Comparison of ENCODE assay signal across 8 mouse cellular contexts in the genomic region with DNA sequence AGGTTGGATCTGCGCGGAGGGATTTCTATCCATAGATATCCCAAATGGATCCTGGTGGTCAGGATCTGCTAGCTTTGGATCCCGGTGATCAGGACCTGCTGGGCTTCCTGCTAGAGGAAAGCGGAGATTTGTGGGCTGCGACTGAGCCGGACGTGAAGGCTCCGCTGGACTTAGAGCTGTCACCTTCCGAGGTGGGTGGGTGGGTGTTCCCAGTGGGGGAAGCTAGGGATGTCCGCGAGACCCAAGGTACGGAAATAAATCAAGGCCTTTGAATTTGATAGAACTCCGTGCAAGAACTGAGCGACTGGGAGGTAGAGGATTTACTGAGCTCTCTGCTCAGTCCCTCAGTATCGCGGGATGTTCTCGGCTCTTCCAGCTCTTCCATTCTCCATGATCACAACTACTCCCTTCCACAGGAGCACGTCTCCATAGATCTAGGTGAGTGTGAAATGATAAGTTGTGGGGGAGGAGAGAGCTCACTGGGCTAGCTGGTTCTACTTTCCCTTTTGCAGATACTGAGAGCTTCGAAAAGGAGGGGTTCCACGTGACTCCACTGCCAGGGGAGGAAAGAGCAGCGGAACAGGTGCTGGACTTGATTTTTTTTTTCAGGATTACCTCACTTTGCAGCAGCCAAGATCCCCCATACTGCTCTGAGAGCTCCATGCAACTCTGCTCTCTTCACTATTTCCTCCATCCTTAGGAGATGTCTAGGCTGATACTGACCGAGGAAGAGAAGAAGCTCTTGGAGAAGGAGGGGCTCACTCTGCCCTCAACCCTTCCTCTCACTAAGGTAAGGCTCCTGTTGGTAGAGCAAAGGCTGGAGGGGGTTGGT. TPM values are rescaled to one million over a fixed set of nuclear protein-coding genes. Genes with fewer than 3 reads are reported as not detected.
DNase-seq lines count a peak whose midpoint lies in the region; ATAC-seq and TF ChIP-seq lines count a peak whose summit lies in the region.

No protein-coding gene starts in this region.

- WGBS in bone marrow, adult 2 months: 1% methylated on average over 22 of the region's 22 CpGs
- 8% methylated on average over 22 of the region's 22 CpGs for WGBS in hindbrain, embryonic 14.5 days
- 8% methylated on average over 22 of the region's 22 CpGs for WGBS in midbrain, embryonic 12.5 days

- DNase-seq in kidney, adult 9 months: peak; percentile 37
- no peak for DNase-seq in kidney, postnatal 4 days
- DNase-seq in hindbrain, embryonic 14.5 days (ENCODE audit: low spot score): no peak
- no peak for DNase-seq in urinary bladder, postnatal 36 days (ENCODE audit: low spot score in 2 of 2)
- DNase-seq in cerebellum, postnatal 25 days: no peak

- peak overlapping the region; percentile 99 for H3K27ac ChIP-seq in bone marrow, adult 2 months (ENCODE audit: control insufficient read depth, insufficient read depth, low read depth, low read length, poor library complexity)
- peak overlapping the region; percentile 96 for H3K27ac ChIP-seq in hindbrain, embryonic 14.5 days
- peak overlapping the region; percentile 98 for H3K27ac ChIP-seq in midbrain, embryonic 12.5 days (replicated peaks)

- no peaks in the 10 kb centered on the region for H3K9me3 ChIP-seq in hindbrain, embryonic 14.5 days (ENCODE audit: control insufficient read depth, low read length)
- H3K9me3 ChIP-seq in midbrain, embryonic 12.5 days: no peaks in the 10 kb centered on the region

- ATAC-seq in hindbrain, embryonic 14.5 days (ENCODE audit: low FRiP score): peak; percentile 16; the same call in 1 of the 2 replicates
- ATAC-seq in midbrain, embryonic 12.5 days (ENCODE audit: low FRiP score, low read depth): peak; percentile 20
- no peak for ATAC-seq in megakaryocyte-erythroid progenitor cell, adult 5-6 weeks (replicated peaks; ENCODE audit: low FRiP score, low TSS enrichment, poor library complexity, severe bottlenecking)

- TF ChIP-seq CTCF in bone marrow, adult 2 months (IDR thresholded peaks at IDR 0.05; ENCODE audit: control insufficient read depth, insufficient read depth, low read length): no peak

- H3K4me2 ChIP-seq in hindbrain, embryonic 14.5 days (replicated peaks): peak overlapping the region; percentile 78
- H3K4me2 ChIP-seq in midbrain, embryonic 12.5 days (replicated peaks): peak overlapping the region; percentile 87

- no peaks in the 10 kb centered on the region for H3K27me3 ChIP-seq in hindbrain, embryonic 14.5 days (ENCODE audit: control insufficient read depth, insufficient read depth, low read length)
- H3K27me3 ChIP-seq in midbrain, embryonic 12.5 days: no peaks in the 10 kb centered on the region

- peaks cover 12% of the 10 kb centered on the region for H3K4me1 ChIP-seq in bone marrow, adult 2 months (ENCODE audit: control insufficient read depth, insufficient read depth, low read length)
- peaks cover 34% of the 10 kb centered on the region for H3K4me1 ChIP-seq in hindbrain, embryonic 14.5 days (replicated peaks; ENCODE audit: control insufficient read depth, insufficient read depth, low read length)
- H3K4me1 ChIP-seq in midbrain, embryonic 12.5 days: peaks cover 48% of the 10 kb centered on the region

- H3K4me3 ChIP-seq in bone marrow, adult 2 months (replicated peaks; ENCODE audit: control insufficient read depth, low read depth, low read length): peak overlapping the region; percentile 97
- H3K4me3 ChIP-seq in hindbrain, embryonic 14.5 days (replicated peaks; ENCODE audit: low read length): peak overlapping the region; percentile 81
- H3K4me3 ChIP-seq in midbrain, embryonic 12.5 days: peak overlapping the region; percentile 92

- peaks cover 48% of the 10 kb centered on the region for H3K36me3 ChIP-seq in hindbrain, embryonic 14.5 days (replicated peaks; ENCODE audit: control insufficient read depth, insufficient read depth)
- H3K36me3 ChIP-seq in midbrain, embryonic 12.5 days: peaks cover 35% of the 10 kb centered on the region

- no peak for TF ChIP-seq POLR2A in bone marrow, adult 2 months (IDR thresholded peaks at IDR 0.05; ENCODE audit: borderline replicate concordance, control insufficient read depth, low read depth, low read length)

- H3K9ac ChIP-seq in hindbrain, embryonic 14.5 days: peak overlapping the region; percentile 87
- peak overlapping the region; percentile 93 for H3K9ac ChIP-seq in midbrain, embryonic 12.5 days (replicated peaks)

RNA-seq across cellular contexts. Expression of gene Tln1, which starts 0.5 kb away (rescaled TPM):
- polyA plus RNA-seq in bone marrow, adult 2 months (2011; ENCODE audit: insufficient read depth, insufficient read length, low replicate concordance, missing spikeins): 394 and 621 TPM in 2 replicates
- 57.5 and 62.8 TPM in 2 replicates for polyA plus RNA-seq in hindbrain, embryonic 14.5 days (2014; fragmentation: Nextera tagmentation; extraction: Ambion mirVana)
- polyA plus RNA-seq in midbrain, embryonic 12.5 days (2016; fragmentation: Nextera tagmentation; extraction: Ambion mirVana): 64.5 and 64.6 TPM in 2 replicates
- total RNA-seq in megakaryocyte-erythroid progenitor cell, adult 5-6 weeks (2014; fragmentation: Nextera tagmentation): 105 and 175 TPM in 2 replicates
- total RNA-seq in megakaryocyte-erythroid progenitor cell, adult 5-6 weeks (2017): 211 and 304 TPM in 2 replicates

RNA-seq across cellular contexts. Expression of gene Creb3, which starts 0.9 kb away (rescaled TPM):
- 10.5 and 20.9 TPM in 2 replicates for polyA plus RNA-seq in bone marrow, adult 2 months (2011; ENCODE audit: insufficient read depth, insufficient read length, low replicate concordance, missing spikeins)
- polyA plus RNA-seq in hindbrain, embryonic 14.5 days (2014; fragmentation: Nextera tagmentation; extraction: Ambion mirVana): 80.0 and 82.3 TPM in 2 replicates
- polyA plus RNA-seq in midbrain, embryonic 12.5 days (2016; fragmentation: Nextera tagmentation; extraction: Ambion mirVana): 48.8 and 64.1 TPM in 2 replicates
- 9.6 and 12.7 TPM in 2 replicates for total RNA-seq in megakaryocyte-erythroid progenitor cell, adult 5-6 weeks (2014; fragmentation: Nextera tagmentation)
- 19.4 and 42.2 TPM in 2 replicates for total RNA-seq in megakaryocyte-erythroid progenitor cell, adult 5-6 weeks (2017)

RNA-seq across cellular contexts. Expression of gene Rgp1, which starts 15.5 kb away (rescaled TPM):
- 20.1 and 43.5 TPM in 2 replicates for polyA plus RNA-seq in bone marrow, adult 2 months (2011; ENCODE audit: insufficient read depth, insufficient read length, low replicate concordance, missing spikeins)
- polyA plus RNA-seq in hindbrain, embryonic 14.5 days (2014; fragmentation: Nextera tagmentation; extraction: Ambion mirVana): 21.7 and 25.2 TPM in 2 replicates
- polyA plus RNA-seq in midbrain, embryonic 12.5 days (2016; fragmentation: Nextera tagmentation; extraction: Ambion mirVana): 31.8 and 37.2 TPM in 2 replicates
- 28.7 and 30.4 TPM in 2 replicates for total RNA-seq in megakaryocyte-erythroid progenitor cell, adult 5-6 weeks (2014; fragmentation: Nextera tagmentation)
- total RNA-seq in megakaryocyte-erythroid progenitor cell, adult 5-6 weeks (2017): 6.7 and 8.3 TPM in 2 replicates

RNA-seq across cellular contexts. Expression of gene Gba2, which starts 15.7 kb away (rescaled TPM):
- 16.5 and 29.8 TPM in 2 replicates for polyA plus RNA-seq in bone marrow, adult 2 months (2011; ENCODE audit: insufficient read depth, insufficient read length, low replicate concordance, missing spikeins)
- 44.5 and 49.7 TPM in 2 replicates for polyA plus RNA-seq in hindbrain, embryonic 14.5 days (2014; fragmentation: Nextera tagmentation; extraction: Ambion mirVana)
- polyA plus RNA-seq in midbrain, embryonic 12.5 days (2016; fragmentation: Nextera tagmentation; extraction: Ambion mirVana): 49.2 and 52.6 TPM in 2 replicates
- total RNA-seq in megakaryocyte-erythroid progenitor cell, adult 5-6 weeks (2014; fragmentation: Nextera tagmentation): 19.7 and 22.9 TPM in 2 replicates
- 6.1 and 12.0 TPM in 2 replicates for total RNA-seq in megakaryocyte-erythroid progenitor cell, adult 5-6 weeks (2017)

RNA-seq across cellular contexts. Expression of gene Msmp, which starts 21.3 kb away (rescaled TPM):
- not detected in 2 replicates for polyA plus RNA-seq in bone marrow, adult 2 months (2011; ENCODE audit: insufficient read depth, insufficient read length, low replicate concordance, missing spikeins)
- polyA plus RNA-seq in hindbrain, embryonic 14.5 days (2014; fragmentation: Nextera tagmentation; extraction: Ambion mirVana): 1.0 and 1.9 TPM in 2 replicates
- polyA plus RNA-seq in midbrain, embryonic 12.5 days (2016; fragmentation: Nextera tagmentation; extraction: Ambion mirVana): 0.51 and 1.8 TPM in 2 replicates
- not detected in 2 replicates for total RNA-seq in megakaryocyte-erythroid progenitor cell, adult 5-6 weeks (2014; fragmentation: Nextera tagmentation)
- total RNA-seq in megakaryocyte-erythroid progenitor cell, adult 5-6 weeks (2017): not detected in 2 replicates
